Mouse (Mus musculus) bone marrow, adult 2 months (tissue): ENCODE data around the gene Tsc22d3.

Experiments
- CTCF ChIP-seq: fragments of 200-500 bp; IDR thresholded peaks from 2 replicates; pipeline ENCODE4 v1.5.1; 2011; ENCODE audit warnings: low read length, control low read depth; ENCODE audit not compliant: control insufficient read depth, insufficient read depth
- POLR2A ChIP-seq: fragments of 200-500 bp; IDR thresholded peaks from 2 replicates; pipeline ENCODE4 v1.6.1; 2011; ENCODE audit warnings: low read depth, mild to moderate bottlenecking, control low read depth, low read length, borderline replicate concordance; ENCODE audit not compliant: control insufficient read depth

- TF ChIP-seq CTCF, result no peak
- no peak for TF ChIP-seq POLR2A
Observed at GRCm38 (mm10) chrX:140501401-140502301, 98.8 kb downstream of the Tsc22d3 start.
